Mouse (Mus musculus) spleen, postnatal 36 days (tissue): ENCODE results near the gene Lrrc32.

Experiments
- DNase-seq, 2 experiments: peaks; one replicate each; pipeline ENCODE4 v3.0.0; 2022; ENCODE audit warnings: low spot score in 2 of 2, mixed read lengths in 1 of 2

Gene Lrrc32

DNA sequence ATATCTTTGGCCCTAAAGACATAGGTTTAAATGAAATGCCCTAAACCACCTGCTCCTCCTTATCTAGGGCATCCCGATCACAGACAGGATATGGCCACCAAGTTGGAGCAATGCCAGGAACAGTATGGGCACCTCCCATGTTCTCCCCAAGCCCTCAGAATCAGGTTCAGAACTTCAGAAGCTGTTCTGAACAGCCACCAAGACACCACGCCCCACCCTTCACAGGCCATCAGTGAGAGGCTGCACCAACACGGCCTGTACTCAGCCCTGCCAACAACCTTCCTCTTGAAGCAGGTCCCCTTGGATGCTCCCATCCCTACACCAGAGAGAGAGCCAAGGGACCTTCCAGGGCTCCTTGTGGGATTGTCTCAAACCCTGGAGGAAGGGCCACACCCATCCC is 55.5 kb downstream of the Lrrc32 start:
- no peak for DNase-seq

DNA sequence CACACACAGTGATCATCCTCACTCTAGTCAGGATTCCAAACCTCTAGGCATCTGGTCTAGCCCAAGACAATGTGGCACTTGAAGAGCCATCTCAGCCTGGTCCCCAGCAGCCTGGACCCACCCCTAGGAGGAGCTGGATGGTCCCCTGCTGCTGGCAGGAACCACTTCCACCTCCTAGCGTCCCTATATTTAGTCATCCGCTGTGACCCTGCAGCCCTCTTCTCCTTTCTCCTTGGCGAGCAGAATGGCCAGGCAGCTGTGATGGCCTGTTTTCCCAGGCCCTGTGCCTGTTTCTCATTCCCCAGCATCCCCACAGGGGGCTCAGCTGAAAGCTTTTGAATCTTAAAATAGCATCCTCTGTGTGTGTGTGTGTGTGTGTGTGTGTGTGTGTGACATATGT is 59.8 kb downstream of the Lrrc32 start:
- no peak for DNase-seq

DNA sequence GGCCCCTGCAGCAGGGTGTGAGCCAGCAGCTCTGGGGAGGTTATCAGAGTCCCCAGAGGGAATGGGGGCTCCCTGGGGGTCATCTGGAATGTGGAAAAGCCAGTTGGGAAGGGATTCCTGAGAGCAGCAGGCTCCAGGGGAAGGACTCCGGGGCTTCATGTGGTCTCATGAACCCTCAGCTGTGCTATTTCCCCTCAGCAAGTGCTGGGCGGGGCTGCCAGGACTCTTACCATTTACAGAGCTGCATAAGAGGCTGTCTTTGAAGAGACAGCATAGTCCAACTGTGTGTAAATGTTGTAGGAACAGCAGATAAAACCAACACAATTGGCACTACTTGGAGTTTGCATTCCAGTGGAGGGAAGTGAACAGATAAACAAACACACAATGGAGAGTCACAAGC is 61.5 kb downstream of the Lrrc32 start:
- no peak for DNase-seq

DNA sequence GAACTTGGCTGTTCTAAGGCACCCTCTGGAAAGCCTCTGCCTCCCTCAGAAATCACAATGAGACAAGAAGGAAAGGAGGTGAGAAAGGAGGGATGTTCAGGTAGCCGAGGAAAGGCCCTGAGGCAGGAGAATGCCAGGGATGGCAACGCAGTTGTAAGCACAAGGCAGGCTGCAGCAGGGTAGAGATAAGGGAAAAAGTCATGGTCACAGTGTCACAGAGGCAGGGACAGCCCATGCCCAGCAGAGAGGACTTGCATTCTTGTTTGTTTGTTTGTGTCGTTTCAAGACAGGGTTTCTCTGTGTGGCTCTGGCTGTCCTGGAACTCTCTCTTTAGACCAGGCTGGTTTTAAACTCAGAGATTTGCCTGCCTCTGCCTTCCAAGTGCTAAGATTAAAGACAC is 62.0 kb downstream of the Lrrc32 start:
- DNase-seq: no peak
